ENCODE assay signal across 20 mouse cellular contexts in the genomic region with DNA sequence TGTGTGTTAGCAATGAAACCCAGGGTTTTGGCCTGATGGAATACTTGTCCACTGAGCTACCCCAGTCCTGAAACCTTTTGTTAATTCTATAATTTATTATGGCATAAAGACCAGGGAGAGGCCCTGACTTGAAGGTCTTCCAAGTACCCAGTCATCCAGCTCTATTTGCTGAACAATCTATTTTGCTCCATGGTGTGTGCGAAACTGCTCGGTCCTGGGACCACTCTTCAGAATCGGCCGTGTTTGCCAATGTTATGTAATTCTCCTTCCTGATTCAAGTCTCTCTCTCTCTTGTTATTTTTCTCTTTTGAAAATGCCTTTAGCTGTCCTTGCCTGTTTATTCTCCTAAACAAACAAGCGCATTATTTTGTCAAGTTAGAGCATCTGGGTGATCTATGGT.
DNase-seq lines count a peak whose midpoint lies in the region; ATAC-seq and TF ChIP-seq lines count a peak whose summit lies in the region.
"Had no signal": no experiment of that assay in that cellular context is flagged by ENCODE, and none has a peak within 500 bp of the region (broad histone marks: within the 10 kb centered on the region; RNA-seq: fewer than 3 reads in every experiment).

No protein-coding gene starts in this region.

- TF ChIP-seq EP300 in lung, postnatal 0 days (IDR thresholded peaks at IDR 0.05) = peak; percentile 38; the same call in 1 of the 2 replicates

- ATAC-seq in lung, postnatal 0 days = peak; percentile 68
- ATAC-seq in stomach, embryonic 16.5 days (ENCODE audit: insufficient read depth, low FRiP score) = 0 out of 2 replicates have a peak, but pooled peaks have one; percentile 9
- ATAC-seq: activated CD4-positive, CD25-positive, alpha-beta regulatory T cell, adult 4 months; forebrain, embryonic 15.5 days; hindbrain, embryonic 16.5 days; Patski had no signal

- no peak overlapping the region for H3K4me2 ChIP-seq in lung, postnatal 0 days (replicated peaks; ENCODE audit: low read depth, low read length)
- no peak overlapping the region for H3K4me2 ChIP-seq in stomach, embryonic 16.5 days (ENCODE audit: low read depth, low read length)
- H3K4me2 ChIP-seq: embryonic facial prominence, embryonic 12.5 days; forebrain, embryonic 15.5 days; hindbrain, embryonic 12.5 days had no signal

- DNase-seq in adrenal gland, postnatal 14 days = peak; percentile 16
- no peak for DNase-seq in adrenal gland, postnatal 36 days
- DNase-seq in lung, postnatal 0 days (ENCODE audit: low spot score) = peak; percentile 88
- peak; percentile 77 for DNase-seq in lung, postnatal 25 days (ENCODE audit: low spot score)
- DNase-seq in embryo, embryonic 10 days (ENCODE audit: low spot score) = no peak
- DNase-seq in spleen, postnatal 36 days (ENCODE audit: low spot score in 2 of 2) = no peak
- DNase-seq: cerebellum, adult 2 months; cerebellum, postnatal 14 days; gastrocnemius, postnatal 10 days; heart, adult 18-20 months; heart, postnatal 10 days; heart, postnatal 4 days had no signal

- H3K9me3 ChIP-seq in lung, postnatal 0 days (ENCODE audit: low read length) = no peaks in the 10 kb centered on the region
- H3K9me3 ChIP-seq in stomach, embryonic 16.5 days (replicated peaks; ENCODE audit: control insufficient read depth, low read length) = no peaks in the 10 kb centered on the region
- H3K9me3 ChIP-seq: embryonic facial prominence, embryonic 12.5 days; forebrain, embryonic 15.5 days; heart, embryonic 10.5 days; hindbrain, embryonic 12.5 days had no signal

- TF ChIP-seq CTCF in lung, postnatal 0 days (IDR thresholded peaks at IDR 0.05) = no peak

- H3K4me1 ChIP-seq in lung, postnatal 0 days (ENCODE audit: insufficient read depth, low read depth, low read length) = no peaks in the 10 kb centered on the region
- H3K4me1 ChIP-seq in stomach, embryonic 16.5 days (ENCODE audit: control insufficient read depth, insufficient read depth, low read length) = peaks cover 14% of the 10 kb centered on the region; the same call in 1 of the 2 replicates
- H3K4me1 ChIP-seq: forebrain, embryonic 15.5 days; heart, embryonic 10.5 days; hindbrain, embryonic 12.5 days had no signal

- no peaks in the 10 kb centered on the region for H3K36me3 ChIP-seq in lung, postnatal 0 days (ENCODE audit: insufficient read depth, low read length)
- no peaks in the 10 kb centered on the region for H3K36me3 ChIP-seq in stomach, embryonic 16.5 days (ENCODE audit: control insufficient read depth, insufficient read depth, low read length)
- H3K36me3 ChIP-seq: embryonic facial prominence, embryonic 12.5 days; forebrain, embryonic 15.5 days; heart, embryonic 10.5 days; hindbrain, embryonic 12.5 days had no signal

- no peaks in the 10 kb centered on the region for H3K27me3 ChIP-seq in lung, postnatal 0 days (replicated peaks; ENCODE audit: insufficient read depth, low read length)
- no peaks in the 10 kb centered on the region for H3K27me3 ChIP-seq in stomach, embryonic 16.5 days (ENCODE audit: control insufficient read depth, insufficient read depth, low read length)
- H3K27me3 ChIP-seq: embryonic facial prominence, embryonic 12.5 days; forebrain, embryonic 15.5 days; hindbrain, embryonic 12.5 days had no signal

- peak overlapping the region; percentile 65 for H3K27ac ChIP-seq in lung, postnatal 0 days (ENCODE audit: low read length)
- peak overlapping the region; percentile 48; the same call in 1 of the 2 replicates for H3K27ac ChIP-seq in stomach, embryonic 16.5 days (ENCODE audit: low read length)
- H3K27ac ChIP-seq: embryonic facial prominence, embryonic 12.5 days; forebrain, embryonic 15.5 days; heart, embryonic 10.5 days; hindbrain, embryonic 12.5 days had no signal

- H3K4me3 ChIP-seq in lung, postnatal 0 days (ENCODE audit: low read depth, low read length) = no peak overlapping the region
- H3K4me3 ChIP-seq in stomach, embryonic 16.5 days (replicated peaks; ENCODE audit: low read length) = no peak overlapping the region
- H3K4me3 ChIP-seq: embryonic facial prominence, embryonic 12.5 days; forebrain, embryonic 15.5 days; heart, embryonic 10.5 days; hindbrain, embryonic 12.5 days had no signal

- no peak overlapping the region for H3K9ac ChIP-seq in lung, postnatal 0 days (replicated peaks; ENCODE audit: low read depth)
- no peak overlapping the region for H3K9ac ChIP-seq in stomach, embryonic 16.5 days (ENCODE audit: low read length)
- H3K9ac ChIP-seq: embryonic facial prominence, embryonic 12.5 days; forebrain, embryonic 15.5 days; hindbrain, embryonic 12.5 days had no signal

- WGBS in lung, postnatal 0 days = 38% methylated on average over 5 of the region's 5 CpGs
- WGBS in stomach, embryonic 16.5 days = 52% methylated on average over 5 of the region's 5 CpGs

Comparison
In these comparisons a context has a peak if more than half of its experiments do, and no peak if none do; other contexts are left out.
1. DNase-seq: peak in adrenal gland, postnatal 14 days (single experiment), lung, postnatal 0 days (single experiment) and lung, postnatal 25 days (single experiment); none in adrenal gland, postnatal 36 days (0 of 2), embryo, embryonic 10 days (single experiment) and spleen, postnatal 36 days (0 of 2).